Mouse (Mus musculus): Measurements from ENCODE around the gene Luc7l.
A peak's percentile ranks its signal among the peaks of the same experiment; 100 is the strongest.
"Not testable (repeated sequence)": the region's sequence is repeated elsewhere in the genome, so short reads cannot be mapped to it uniquely, and the experiment has no call there.

The Luc7l gene

GRCm38 (mm10) chr17:26255313-26255712 is 2.6 kb downstream of the Luc7l start:
- DNase-seq, result no peak

- no peak for DNase-seq
Observed at GRCm38 (mm10) chr17:26261826-26262225, 9.1 kb downstream of the Luc7l start.

GRCm38 (mm10) chr17:26262384-26262783 is 9.7 kb downstream of the Luc7l start:
- DNase-seq, result no peak

GRCm38 (mm10) chr17:26268851-26269250 is 16.2 kb downstream of the Luc7l start:
- no peak for DNase-seq

GRCm38 (mm10) chr17:26269577-26269976 is 16.9 kb downstream of the Luc7l start:
- not testable (repeated sequence) for DNase-seq

GRCm38 (mm10) chr17:26272586-26272985 is 19.9 kb downstream of the Luc7l start:
- no peak for DNase-seq

GRCm38 (mm10) chr17:26275933-26276332 is 23.2 kb downstream of the Luc7l start:
- no peak for DNase-seq

- DNase-seq, result peak; percentile 20 to 35
Observed at GRCm38 (mm10) chr17:26276711-26277110, 24.0 kb downstream of the Luc7l start.

GRCm38 (mm10) chr17:26286199-26286955 is 33.7 kb downstream of the Luc7l start:
- DNase-seq, result no peak

- no peak for DNase-seq
Observed at GRCm38 (mm10) chr17:26289475-26289874, 36.8 kb downstream of the Luc7l start.

- DNase-seq, result not testable (repeated sequence)
Observed at GRCm38 (mm10) chr17:26298318-26298717, 45.6 kb downstream of the Luc7l start.

- peak; percentile 46 to 49 for DNase-seq
Observed at GRCm38 (mm10) chr17:26314291-26314690, 61.6 kb downstream of the Luc7l start.

- DNase-seq, result no peak
Observed at GRCm38 (mm10) chr17:26315474-26315873, 62.8 kb downstream of the Luc7l start.

GRCm38 (mm10) chr17:26318441-26318840 is 65.7 kb downstream of the Luc7l start:
- no peak for DNase-seq

Measured in cerebellum, postnatal 36 days (tissue).